Mouse (Mus musculus) forebrain, embryonic 12.5 days (tissue): ENCODE measurements around the gene Heatr6. TPM values are rescaled to one million over a fixed set of nuclear protein-coding genes. Genes with fewer than 3 reads are reported as not detected.

Experiments used
- ATAC-seq: fragments of 200-750 bp; cut with Nextera tagmentation; 2 replicates; pipeline ENCODE4 v1.8.0; 2017; ENCODE audit warnings: moderate TSS enrichment; ENCODE audit not compliant: low FRiP score
- H3K27ac ChIP-seq: fragments of 300-500 bp; sonication (generic); 2 replicates; pipeline ENCODE4 v1.5.1; 2016; ENCODE audit warnings: mild to moderate bottlenecking
- H3K27me3 ChIP-seq: fragments of 300-500 bp; sonication (generic); 2 replicates; pipeline ENCODE4 v1.6.1; 2016; ENCODE audit warnings: mild to moderate bottlenecking
- H3K36me3 ChIP-seq: fragments of 300-500 bp; sonication (generic); replicated peaks from 2 replicates; pipeline ENCODE4 v1.6.1; 2016; ENCODE audit warnings: mild to moderate bottlenecking
- H3K4me1 ChIP-seq: fragments of 300-500 bp; sonication (generic); 2 replicates; pipeline ENCODE4 v1.6.1; 2016
- H3K4me2 ChIP-seq: fragments of 300-500 bp; sonication (generic); 2 replicates; pipeline ENCODE4 v1.6.1; 2016; ENCODE audit warnings: mild to moderate bottlenecking, moderate library complexity
- H3K4me3 ChIP-seq: fragments of 300-500 bp; sonication (generic); replicated peaks from 2 replicates; pipeline ENCODE4 v1.5.1; 2016; ENCODE audit warnings: mild to moderate bottlenecking
- H3K9ac ChIP-seq: fragments of 300-500 bp; sonication (generic); 2 replicates; pipeline ENCODE4 v1.6.1; 2016; ENCODE audit warnings: mild to moderate bottlenecking
- H3K9me3 ChIP-seq: fragments of 300-500 bp; sonication (generic); 2 replicates; pipeline ENCODE4 v1.6.1; 2016
- WGBS: fragments of 180-500 bp; shearing (Covaris S2); methylation state at CpG from one replicate; pipeline ENCODE4 v1.1.7; 2016; 5-methylcytosine and 5-hydroxymethylcytosine counted together
- polyA plus RNA-seq: library from polyadenylated mRNA; unstranded; fragments of >200 nt; fragmentation: Nextera tagmentation; extraction: Ambion mirVana; gene quantifications from 2 replicates; pipeline ENCODE4 v1.2.1, GENCODE M21; 2016

The Heatr6 gene
- polyA plus RNA-seq, 1 experiment from 2014 or later = 34.9 TPM

DNA sequence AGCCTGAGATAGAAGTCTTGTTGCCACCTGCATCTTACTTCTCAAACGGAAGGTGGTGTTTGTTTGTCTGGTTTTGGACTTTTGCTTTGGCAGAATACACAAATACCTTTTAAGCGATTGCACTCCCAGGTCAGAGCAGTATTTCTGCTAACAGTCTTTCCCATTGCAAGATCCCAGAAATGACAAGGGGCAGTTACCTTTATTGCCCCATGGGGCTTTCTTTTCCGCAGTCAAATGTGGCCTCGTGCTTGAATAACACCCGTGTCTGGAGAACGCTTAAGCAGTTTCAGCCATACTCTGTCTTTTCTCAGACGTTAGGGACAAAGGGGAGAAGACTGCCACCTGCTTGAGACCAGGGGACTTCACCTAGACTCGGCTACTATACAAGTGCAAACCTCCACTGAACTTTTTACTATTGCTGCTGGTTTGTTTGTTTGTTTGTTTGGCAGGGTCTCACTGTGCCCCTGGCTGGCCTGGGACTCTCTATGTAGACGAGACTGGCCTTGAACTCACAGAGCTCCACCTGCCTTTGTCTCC lies 65.2 kb downstream of the Heatr6 start:
- H3K4me1 ChIP-seq = 0 out of 2 replicates have a peak, but pooled peaks cover 4% of the 10 kb centered on the region
- H3K27ac ChIP-seq = no peak overlapping the region
- 66% methylated on average over 9 of the region's 9 CpGs for WGBS
- ATAC-seq = no peak
- H3K27me3 ChIP-seq = no peaks in the 10 kb centered on the region
- H3K36me3 ChIP-seq = no peaks in the 10 kb centered on the region
- no peaks in the 10 kb centered on the region for H3K9me3 ChIP-seq
- H3K4me3 ChIP-seq = no peak overlapping the region
- no peak overlapping the region for H3K9ac ChIP-seq
- no peak overlapping the region for H3K4me2 ChIP-seq

GRCm38 (mm10) chr11:83819806-83820483 lies 66.4 kb downstream of the Heatr6 start:
- WGBS = 42% methylated on average over 10 of the region's 10 CpGs
- ATAC-seq = no peak
- H3K36me3 ChIP-seq = no peaks in the 10 kb centered on the region
- no peak overlapping the region for H3K4me2 ChIP-seq
- H3K4me3 ChIP-seq = no peak overlapping the region
- no peak overlapping the region for H3K27ac ChIP-seq
- H3K27me3 ChIP-seq = no peaks in the 10 kb centered on the region
- no peak overlapping the region for H3K9ac ChIP-seq
- 0 out of 2 replicates have a peak, but pooled peaks cover 4% of the 10 kb centered on the region for H3K4me1 ChIP-seq
- H3K9me3 ChIP-seq = no peaks in the 10 kb centered on the region

- H3K4me3 ChIP-seq = no peak overlapping the region
These were observed 72.6 kb downstream of the Heatr6 start for GRCm38 (mm10) chr11:83826142-83826541.

DNA sequence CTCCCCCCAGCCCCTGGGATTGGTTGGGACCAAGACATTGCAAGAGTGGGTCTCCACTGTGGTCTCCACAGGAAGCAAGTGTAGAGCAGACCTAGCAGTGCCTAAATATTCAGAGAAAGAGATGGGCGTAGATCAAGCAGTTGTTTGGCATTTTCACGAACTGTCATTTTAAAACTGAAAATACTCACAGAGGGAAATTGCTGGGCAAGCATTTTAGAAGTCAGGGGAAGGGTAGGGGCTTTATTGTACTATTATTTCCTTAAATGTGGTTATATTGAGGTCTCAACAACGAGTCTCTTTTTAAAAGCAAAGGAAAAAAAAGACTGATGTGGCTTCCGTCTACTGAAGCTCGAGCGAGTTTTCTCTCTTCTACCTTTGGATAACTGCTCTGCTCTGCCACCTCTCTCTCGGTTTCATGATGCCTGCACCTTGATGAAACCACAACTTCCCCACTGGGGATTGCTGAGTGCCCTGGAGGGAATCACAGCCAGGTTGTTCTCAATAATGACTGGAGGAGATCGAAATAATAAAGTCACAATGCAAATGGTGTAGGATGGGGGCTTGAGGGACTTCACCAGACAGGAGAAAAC lies 75.2 kb downstream of the Heatr6 start:
- Histone ChIP-seq H3K4me2 (no peak overlapping the region), H3K4me1 (no peaks in the 10 kb centered on the region), H3K9ac (no peak overlapping the region), H3K9me3 (no peaks in the 10 kb centered on the region), H3K36me3 (no peaks in the 10 kb centered on the region), H3K27me3 (no peaks in the 10 kb centered on the region), H3K4me3 (no peak overlapping the region), H3K27ac (no peak overlapping the region)
- 87% methylated on average over 8 of the region's 8 CpGs for WGBS
- ATAC-seq = no peak

More at GRCm38 (mm10) chr11:83826142-83826541, 72.6 kb downstream of the Heatr6 start:
- Histone ChIP-seq H3K4me2 (no peak overlapping the region), H3K4me1 (no peaks in the 10 kb centered on the region), H3K9me3 (no peaks in the 10 kb centered on the region), H3K27ac (no peak overlapping the region), H3K9ac (no peak overlapping the region), H3K36me3 (no peaks in the 10 kb centered on the region), H3K27me3 (no peaks in the 10 kb centered on the region)
- no peak for ATAC-seq
- 88% methylated on average over 3 of the region's 3 CpGs for WGBS

DNA sequence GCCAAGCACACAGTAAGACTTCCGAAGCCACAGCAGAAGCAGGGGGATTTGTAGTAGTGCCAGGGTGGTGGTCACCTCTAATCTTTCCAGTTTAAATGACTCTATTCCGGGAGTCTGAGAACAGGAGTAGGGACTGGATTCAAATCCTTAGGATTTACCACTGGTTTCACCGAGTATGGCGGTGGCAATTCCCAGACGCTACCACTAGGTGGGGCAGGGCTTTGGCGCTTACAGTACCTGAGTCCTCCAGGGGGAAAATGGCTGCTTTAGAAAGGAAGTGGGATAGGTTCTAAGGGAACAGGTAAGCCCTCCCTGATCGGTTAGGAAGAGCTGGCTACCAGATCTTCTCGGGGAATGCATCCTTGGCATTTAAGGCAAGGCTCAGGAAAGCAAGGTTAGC lies 78.9 kb downstream of the Heatr6 start:
- 42% methylated on average over 8 of the region's 8 CpGs for WGBS
- no peak overlapping the region for H3K27ac ChIP-seq
- ATAC-seq = no peak

More for the DNA sequence above, 78.9 kb downstream of the Heatr6 start:
- H3K27me3 ChIP-seq = 0 out of 2 replicates have a peak, but pooled peaks cover 8% of the 10 kb centered on the region
- no peaks in the 10 kb centered on the region for H3K4me1 ChIP-seq
- H3K36me3 ChIP-seq = no peaks in the 10 kb centered on the region
- H3K4me2 ChIP-seq = no peak overlapping the region
- no peaks in the 10 kb centered on the region for H3K9me3 ChIP-seq
- H3K4me3 ChIP-seq = no peak overlapping the region
- no peak overlapping the region for H3K9ac ChIP-seq

Other genes with a start within 250 kb of the Heatr6 start
- gene Heatr9, start 231.5 kb upstream of the Heatr6 start, polyA plus RNA-seq = 0.10 TPM in 1 of 2 replicates, not detected in the other
- not detected in 2 replicates for gene Ccl5, start 223.2 kb upstream of the Heatr6 start, polyA plus RNA-seq
- 0.38 and 1.1 TPM in 2 replicates for gene Ccl9, start 175.1 kb upstream of the Heatr6 start, polyA plus RNA-seq
- gene Ccl6, start 160.6 kb upstream of the Heatr6 start, polyA plus RNA-seq = 0.44 and 0.91 TPM in 2 replicates
- not detected in 2 replicates for gene Rpl9-ps1, start 108.1 kb upstream of the Heatr6 start, polyA plus RNA-seq
- 0.43 and 1.00 TPM in 2 replicates for gene Ccl3, start 104.3 kb upstream of the Heatr6 start, polyA plus RNA-seq
- not detected in 2 replicates for gene Ccl4, start 91.1 kb upstream of the Heatr6 start, polyA plus RNA-seq
- not detected in 2 replicates for gene Wfdc17, start 49.7 kb upstream of the Heatr6 start, polyA plus RNA-seq
- gene Wfdc18, start 44.7 kb upstream of the Heatr6 start, polyA plus RNA-seq = not detected in 2 replicates
- gene Wfdc21, start 6.8 kb upstream of the Heatr6 start, polyA plus RNA-seq = not detected in 2 replicates
- not detected in 2 replicates for gene Hnf1b, start 96.4 kb downstream of the Heatr6 start, polyA plus RNA-seq
- 43.3 and 44.2 TPM in 2 replicates for gene Ddx52, start 188.4 kb downstream of the Heatr6 start, polyA plus RNA-seq
- gene Synrg, start 210.7 kb downstream of the Heatr6 start, polyA plus RNA-seq = 30.6 and 31.5 TPM in 2 replicates